Mouse (Mus musculus): Measurements from ENCODE around the gene Cux2.

GRCm38 (mm10) chr5:121949050-121949443 lies 100.9 kb downstream of the Cux2 start:
- TF ChIP-seq RAD21 (IDR thresholded peaks at IDR 0.05; ENCODE audit: low read depth, low read length), result no peak
- no peak for TF ChIP-seq MXI1 (IDR thresholded peaks at IDR 0.05; ENCODE audit: low read depth, low read length)
- TF ChIP-seq CHD1 (IDR thresholded peaks at IDR 0.05; ENCODE audit: low read depth, low read length), result no peak
- TF ChIP-seq POLR2AphosphoS2 (IDR thresholded peaks at IDR 0.05; ENCODE audit: low read length), result no peak
- no peak for TF ChIP-seq CTCF (IDR thresholded peaks at IDR 0.05 in 2 of 3, conservative IDR thresholded peaks at IDR 0.05 in 1 of 3; ENCODE audit: control insufficient read depth in 1 of 3, insufficient read depth in 1 of 3, low read depth in 2 of 3, low read length in 3 of 3, poor library complexity in 1 of 3, severe bottlenecking in 1 of 3)
- no peak for TF ChIP-seq POLR2A (IDR thresholded peaks at IDR 0.05; ENCODE audit: control insufficient read depth in 1 of 2, insufficient read depth in 1 of 2, low read depth in 1 of 2, low read length in 2 of 2, poor library complexity in 1 of 2)
- TF ChIP-seq ELF1 (IDR thresholded peaks at IDR 0.05; ENCODE audit: low read depth, low read length), result no peak
- TF ChIP-seq E2F4 (IDR thresholded peaks at IDR 0.05; ENCODE audit: borderline replicate concordance, low read depth, low read length), result no peak
- TF ChIP-seq MYB (IDR thresholded peaks at IDR 0.05; ENCODE audit: low read depth, low read length), result no peak
- no peak for TF ChIP-seq USF2 (IDR thresholded peaks at IDR 0.05; ENCODE audit: borderline replicate concordance in 1 of 2, insufficient read depth in 1 of 2, low read depth in 1 of 2, low read length in 2 of 2)
- no peak for TF ChIP-seq MAFK (IDR thresholded peaks at IDR 0.05; ENCODE audit: borderline replicate concordance, low read depth, low read length)
- TF ChIP-seq ZKSCAN1 (IDR thresholded peaks at IDR 0.05; ENCODE audit: low read depth, low read length), result no peak
